Mouse (Mus musculus): ENCODE data around the gene Cd52. TPM values are rescaled to one million over a fixed set of nuclear protein-coding genes. Genes with fewer than 3 reads are reported as not detected.

Gene Cd52
- polyA plus RNA-seq, 1 experiment from 2014 or later = 28.6 TPM

Other genes starting within 250 kb of the Cd52 start
- gene Rps6ka1, start 207.3 kb downstream of the Cd52 start, polyA plus RNA-seq (2015; fragmentation: Nextera tagmentation; extraction: Ambion mirVana) = 18.7 and 19.7 TPM in 2 replicates
- gene Hmgn2, start 126.4 kb downstream of the Cd52 start, polyA plus RNA-seq (2015; fragmentation: Nextera tagmentation; extraction: Ambion mirVana) = 1,315 and 1,451 TPM in 2 replicates
- gene Dhdds, start 94.2 kb downstream of the Cd52 start, polyA plus RNA-seq (2015; fragmentation: Nextera tagmentation; extraction: Ambion mirVana) = 33.6 and 35.8 TPM in 2 replicates
- 0.09 TPM in 1 of 2 replicates, not detected in the other for gene Lin28a, start 76.2 kb downstream of the Cd52 start, polyA plus RNA-seq (2015; fragmentation: Nextera tagmentation; extraction: Ambion mirVana)
- gene Zfp683, start 41.2 kb downstream of the Cd52 start, polyA plus RNA-seq (2015; fragmentation: Nextera tagmentation; extraction: Ambion mirVana) = 0.09 TPM in 1 of 2 replicates, not detected in the other
- gene Crybg2, start 34.3 kb downstream of the Cd52 start, polyA plus RNA-seq (2015; fragmentation: Nextera tagmentation; extraction: Ambion mirVana) = 0.37 and 0.91 TPM in 2 replicates
- gene Ubxn11, start 7.5 kb upstream of the Cd52 start, polyA plus RNA-seq (2015; fragmentation: Nextera tagmentation; extraction: Ambion mirVana) = 3.5 and 3.9 TPM in 2 replicates
- 213 and 218 TPM in 2 replicates for gene Sh3bgrl3, start 33.7 kb upstream of the Cd52 start, polyA plus RNA-seq (2015; fragmentation: Nextera tagmentation; extraction: Ambion mirVana)
- 44.2 and 51.5 TPM in 2 replicates for gene Cep85, start 92.0 kb upstream of the Cd52 start, polyA plus RNA-seq (2015; fragmentation: Nextera tagmentation; extraction: Ambion mirVana)
- gene Gm7534, start 107.9 kb upstream of the Cd52 start, polyA plus RNA-seq (2015; fragmentation: Nextera tagmentation; extraction: Ambion mirVana) = 0.05 TPM in 1 of 2 replicates, not detected in the other
- gene Catsper4, start 132.3 kb upstream of the Cd52 start, polyA plus RNA-seq (2015; fragmentation: Nextera tagmentation; extraction: Ambion mirVana) = not detected in 2 replicates
- 1.1 and 2.3 TPM in 2 replicates for gene Cnksr1, start 143.3 kb upstream of the Cd52 start, polyA plus RNA-seq (2015; fragmentation: Nextera tagmentation; extraction: Ambion mirVana)
- gene E130218I03Rik, start 148.6 kb upstream of the Cd52 start, polyA plus RNA-seq (2015; fragmentation: Nextera tagmentation; extraction: Ambion mirVana) = 0.22 TPM in 1 of 2 replicates, not detected in the other
- gene Zfp593, start 150.5 kb upstream of the Cd52 start, polyA plus RNA-seq (2015; fragmentation: Nextera tagmentation; extraction: Ambion mirVana) = 8.7 and 9.5 TPM in 2 replicates
- not detected in 2 replicates for gene Gm30191, start 151.9 kb upstream of the Cd52 start, polyA plus RNA-seq (2015; fragmentation: Nextera tagmentation; extraction: Ambion mirVana)
- gene Grrp1, start 159.0 kb upstream of the Cd52 start, polyA plus RNA-seq (2015; fragmentation: Nextera tagmentation; extraction: Ambion mirVana) = 5.8 and 6.3 TPM in 2 replicates
- 13.0 and 13.9 TPM in 2 replicates for gene Pdik1l, start 192.8 kb upstream of the Cd52 start, polyA plus RNA-seq (2015; fragmentation: Nextera tagmentation; extraction: Ambion mirVana)
- 175 and 177 TPM in 2 replicates for gene Trim63, start 220.0 kb upstream of the Cd52 start, polyA plus RNA-seq (2015; fragmentation: Nextera tagmentation; extraction: Ambion mirVana)
- 0.21 and 0.42 TPM in 2 replicates for gene Slc30a2, start 248.1 kb upstream of the Cd52 start, polyA plus RNA-seq (2015; fragmentation: Nextera tagmentation; extraction: Ambion mirVana)